Mouse (Mus musculus) MEL (cell line): ENCODE results near the gene Abca7.

Experiments
- EP300 ChIP-seq, 2 experiments: IDR thresholded peaks; 2 replicates each; pipeline ENCODE4 v1.6.1; 2011; ENCODE audit warnings: improper control_type of control experiment in 2 of 2, low read length in 2 of 2, low read depth in 1 of 2, mild to moderate bottlenecking in 1 of 2
- MAFK ChIP-seq: IDR thresholded peaks from 2 replicates; pipeline ENCODE4 v1.6.1; 2011; ENCODE audit warnings: low read depth, mild to moderate bottlenecking, low read length, improper control_type of control experiment, borderline replicate concordance

DNA sequence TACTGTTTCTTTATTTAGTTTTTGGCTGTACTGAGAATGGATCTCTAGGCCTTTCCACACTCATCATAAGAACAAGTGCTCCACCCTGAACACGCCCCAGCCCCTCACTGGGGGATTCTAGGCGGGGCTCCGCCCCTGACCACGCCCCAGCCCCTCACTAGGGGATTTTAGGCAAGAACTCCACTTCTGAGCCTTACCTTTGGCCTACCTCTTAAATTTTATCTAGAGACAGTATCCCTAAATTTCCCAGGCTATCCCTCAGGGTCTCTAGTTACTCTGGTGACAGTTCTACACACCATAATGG, 28.7 kb downstream of the Abca7 start:
- TF ChIP-seq EP300 (IDR thresholded peaks at IDR 0.05; ENCODE audit: low read depth in 1 of 2, low read length in 2 of 2) (no peak), MAFK (no peak)
